Mouse (Mus musculus) lung, adult 2 months (tissue): ENCODE data around the gene Gpld1. TPM values are rescaled to one million over a fixed set of nuclear protein-coding genes. Genes with fewer than 3 reads are reported as not detected.

ENCODE experiments used
- DNase-seq: peaks from one replicate; pipeline ENCODE4 v3.0.0; 2022
- H3K4me1 ChIP-seq: fragments of 200-500 bp; 2 replicates; pipeline ENCODE4 v1.6.1; 2011; ENCODE audit warnings: low read length; ENCODE audit not compliant: control insufficient read depth, insufficient read depth
- H3K4me3 ChIP-seq: fragments of 200-500 bp; replicated peaks from 2 replicates; pipeline ENCODE3; 2011; ENCODE audit warnings: low read depth, mild to moderate bottlenecking, control low read depth, low read length; ENCODE audit errors: extremely low read depth
- CTCF ChIP-seq: fragments of 200-500 bp; IDR thresholded peaks from 2 replicates; pipeline ENCODE4 v1.5.1; 2011; ENCODE audit warnings: mild to moderate bottlenecking, low read length, control low read depth; ENCODE audit not compliant: insufficient read depth
- POLR2A ChIP-seq: fragments of 200-500 bp; IDR thresholded peaks from 2 replicates; pipeline ENCODE4 v1.6.1; 2011; ENCODE audit warnings: low read depth, mild to moderate bottlenecking, control low read depth, low read length, borderline replicate concordance; ENCODE audit errors: extremely low read depth
- WGBS: fragments of 180-500 bp; shearing (Covaris S2); methylation state at CpG from one replicate; pipeline ENCODE4 v1.1.7; 2018; 5-methylcytosine and 5-hydroxymethylcytosine counted together
- polyA plus RNA-seq: library from polyadenylated mRNA; depleted of rRNA; stranded (reverse); fragments of >200 nt; gene quantifications from 2 replicates; pipeline ENCODE4 v1.2.3, GENCODE M21; 2012; rRNA removed

Gene Gpld1
- polyA plus RNA-seq, 1 experiment, result 9.0 TPM

DNA sequence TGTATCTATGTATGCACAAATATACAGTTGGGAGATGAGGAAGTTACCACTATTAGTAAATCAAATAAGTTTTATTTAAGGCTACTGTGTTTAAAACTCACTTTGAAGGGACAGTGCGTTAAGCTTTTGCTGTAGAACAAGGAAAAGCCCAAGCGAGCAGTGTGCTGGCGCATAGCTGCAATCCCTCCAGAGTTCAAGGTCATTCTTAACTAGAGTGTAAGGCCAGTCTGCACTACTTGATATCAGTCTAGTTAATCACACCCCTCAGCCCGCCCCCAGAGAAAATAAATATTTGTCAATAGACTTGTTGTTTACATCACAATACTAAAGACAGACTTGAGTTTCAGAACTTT is 77.6 kb downstream of the Gpld1 start:
- DNase-seq, result no peak
- H3K4me3 ChIP-seq, result peak overlapping the region; percentile 82
- peaks cover 7% of the 10 kb centered on the region for H3K4me1 ChIP-seq
- 31% methylated on average over 4 of the region's 4 CpGs for WGBS
- TF ChIP-seq POLR2A (no peak), CTCF (no peak)

GRCm38 (mm10) chr13:25022386-25022785 is 79.4 kb downstream of the Gpld1 start:
- TF ChIP-seq CTCF (no peak), POLR2A (no peak)
- Histone ChIP-seq H3K4me3 (no peak overlapping the region), H3K4me1 (peaks cover 7% of the 10 kb centered on the region)
- WGBS, result 68% methylated on average over 4 of the region's 4 CpGs
- no peak for DNase-seq

GRCm38 (mm10) chr13:25023129-25023528 is 80.2 kb downstream of the Gpld1 start:
- Histone ChIP-seq H3K4me3 (no peak overlapping the region), H3K4me1 (peaks cover 7% of the 10 kb centered on the region)
- no peak for TF ChIP-seq CTCF
- no peak for TF ChIP-seq POLR2A
- DNase-seq, result no peak
- 67% methylated on average over 3 of the region's 3 CpGs for WGBS

- TF ChIP-seq POLR2A (no peak), CTCF (no peak)
- DNase-seq, result no peak
- WGBS, result 27% methylated on average over 2 of the region's 2 CpGs
- peaks cover 2% of the 10 kb centered on the region; the same call in 1 of the 2 replicates for H3K4me1 ChIP-seq
- H3K4me3 ChIP-seq, result no peak overlapping the region
Observed at GRCm38 (mm10) chr13:25024655-25025054, 81.7 kb downstream of the Gpld1 start.

- Histone ChIP-seq H3K4me3 (no peak overlapping the region), H3K4me1 (no peaks in the 10 kb centered on the region)
- 86% methylated on average over 6 of the region's 6 CpGs for WGBS
- TF ChIP-seq POLR2A, result no peak
- no peak for TF ChIP-seq CTCF
- DNase-seq, result no peak
Observed at GRCm38 (mm10) chr13:25026409-25027113, 83.6 kb downstream of the Gpld1 start.

- TF ChIP-seq POLR2A (no peak), CTCF (no peak)
- no peak overlapping the region for H3K4me3 ChIP-seq
- H3K4me1 ChIP-seq, result no peaks in the 10 kb centered on the region
- DNase-seq, result no peak
- WGBS, result 81% methylated on average over 3 of the region's 3 CpGs
Observed at GRCm38 (mm10) chr13:25027114-25027425, 84.1 kb downstream of the Gpld1 start.

- H3K4me1 ChIP-seq, result no peaks in the 10 kb centered on the region
- 72% methylated on average over 2 of the region's 2 CpGs for WGBS
- no peak for DNase-seq
- no peak for TF ChIP-seq CTCF
- no peak for TF ChIP-seq POLR2A
- H3K4me3 ChIP-seq, result no peak overlapping the region
Observed at GRCm38 (mm10) chr13:25039488-25039887, 96.5 kb downstream of the Gpld1 start.

Other genes starting within 250 kb of the Gpld1 start
- not detected in 2 replicates for gene Armh2, start 201.9 kb upstream of the Gpld1 start, polyA plus RNA-seq
- gene Gmnn, start 181.2 kb upstream of the Gpld1 start, polyA plus RNA-seq, result 2.2 and 3.2 TPM in 2 replicates
- gene BC005537, start 141.5 kb upstream of the Gpld1 start, polyA plus RNA-seq, result 27.0 and 34.5 TPM in 2 replicates
- 32.3 and 32.6 TPM in 2 replicates for gene Acot13, start 111.6 kb upstream of the Gpld1 start, polyA plus RNA-seq
- 8.9 and 12.7 TPM in 2 replicates for gene Tdp2, start 111.5 kb upstream of the Gpld1 start, polyA plus RNA-seq
- gene D130043K22Rik, start 98.0 kb upstream of the Gpld1 start, polyA plus RNA-seq, result 0.71 and 0.86 TPM in 2 replicates
- gene Aldh5a1, start 5.5 kb upstream of the Gpld1 start, polyA plus RNA-seq, result 3.8 TPM in 2 replicates
- 16.6 and 19.5 TPM in 2 replicates for gene Mrs2, start 77.2 kb downstream of the Gpld1 start, polyA plus RNA-seq
- 0.63 and 0.95 TPM in 2 replicates for gene Dcdc2a, start 112.9 kb downstream of the Gpld1 start, polyA plus RNA-seq